In the genomic region with DNA sequence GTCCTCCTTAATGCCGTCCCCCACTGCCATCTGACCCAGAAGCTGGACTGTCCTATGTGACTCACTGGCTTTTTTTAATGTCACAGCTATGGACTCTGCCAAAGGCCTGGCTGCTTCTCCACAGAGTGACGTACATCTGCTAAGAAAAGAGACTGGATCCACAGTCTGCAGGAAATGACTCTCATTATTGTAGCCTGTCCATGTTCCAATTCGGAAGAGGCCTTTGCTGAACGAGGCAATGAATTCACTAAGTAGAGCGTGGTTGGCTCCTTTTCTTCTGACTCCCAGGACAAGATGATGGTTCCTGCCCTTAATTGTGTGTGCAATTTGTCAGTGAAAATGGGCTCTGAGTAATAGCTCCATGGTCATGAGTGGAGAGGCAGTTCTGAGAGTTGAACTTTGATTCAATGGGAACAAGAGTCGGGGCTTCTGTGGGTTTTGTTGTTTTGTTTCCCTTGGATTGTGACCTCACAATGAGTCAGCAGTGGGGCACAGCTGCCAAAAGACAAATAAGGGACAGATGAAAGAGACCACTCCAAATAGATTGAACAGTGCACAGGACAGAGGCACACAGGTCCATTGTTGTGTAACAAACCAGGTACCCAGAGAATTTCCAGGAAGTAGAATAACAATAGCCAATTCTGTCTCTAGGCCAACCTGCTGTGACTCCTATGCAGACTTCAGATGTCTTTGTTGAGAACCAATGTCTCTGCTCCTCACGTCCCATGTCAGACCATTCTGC, we compare ENCODE assay signal across 11 mouse cellular contexts.
DNase-seq lines count a peak whose midpoint lies in the region; ATAC-seq lines count a peak whose summit lies in the region.
"Had no signal": no experiment of that assay in that cellular context is flagged by ENCODE, and none has a peak within 500 bp of the region (broad histone marks: within the 10 kb centered on the region; RNA-seq: fewer than 3 reads in every experiment).

No protein-coding gene starts in this region.

- H3K9me3 ChIP-seq in kidney, embryonic 14.5 days (ENCODE audit: control insufficient read depth, low read length), result no peaks in the 10 kb centered on the region
- no peaks in the 10 kb centered on the region for H3K9me3 ChIP-seq in heart, embryonic 10.5 days
- no peaks in the 10 kb centered on the region for H3K9me3 ChIP-seq in forebrain, embryonic 15.5 days
- no peaks in the 10 kb centered on the region for H3K9me3 ChIP-seq in hindbrain, embryonic 14.5 days (ENCODE audit: control insufficient read depth, low read length)
- H3K9me3 ChIP-seq: embryonic facial prominence, embryonic 12.5 days had no signal

- H3K9ac ChIP-seq in kidney, embryonic 14.5 days (ENCODE audit: low read depth, low read length), result no peak overlapping the region
- H3K9ac ChIP-seq in forebrain, embryonic 15.5 days (replicated peaks), result no peak overlapping the region
- no peak overlapping the region for H3K9ac ChIP-seq in hindbrain, embryonic 14.5 days
- H3K9ac ChIP-seq: embryonic facial prominence, embryonic 12.5 days had no signal

- H3K27me3 ChIP-seq in kidney, embryonic 14.5 days (ENCODE audit: control insufficient read depth, insufficient read depth, low read length), result no peaks in the 10 kb centered on the region
- no peaks in the 10 kb centered on the region for H3K27me3 ChIP-seq in heart, embryonic 10.5 days (ENCODE audit: insufficient read depth, poor library complexity, severe bottlenecking)
- H3K27me3 ChIP-seq in forebrain, embryonic 15.5 days, result no peaks in the 10 kb centered on the region
- no peaks in the 10 kb centered on the region for H3K27me3 ChIP-seq in hindbrain, embryonic 14.5 days (ENCODE audit: control insufficient read depth, insufficient read depth, low read length)
- H3K27me3 ChIP-seq: embryonic facial prominence, embryonic 12.5 days had no signal

- H3K4me3 ChIP-seq in kidney, embryonic 14.5 days (ENCODE audit: low read length), result no peak overlapping the region
- no peak overlapping the region for H3K4me3 ChIP-seq in brown adipose tissue, adult 24 weeks (ENCODE audit: insufficient read depth, low read depth, low read length)
- H3K4me3 ChIP-seq in heart, embryonic 10.5 days, result no peak overlapping the region
- no peak overlapping the region for H3K4me3 ChIP-seq in forebrain, embryonic 15.5 days
- no peak overlapping the region for H3K4me3 ChIP-seq in hindbrain, embryonic 14.5 days (replicated peaks; ENCODE audit: low read length)
- H3K4me3 ChIP-seq: embryonic facial prominence, embryonic 12.5 days had no signal

- H3K27ac ChIP-seq in kidney, embryonic 14.5 days (ENCODE audit: low read depth, low read length), result no peak overlapping the region
- peak overlapping the region; percentile 99 for H3K27ac ChIP-seq in brown adipose tissue, adult 24 weeks (replicated peaks; ENCODE audit: low read depth, low read length)
- H3K27ac ChIP-seq in heart, embryonic 10.5 days, result no peak overlapping the region
- no peak overlapping the region for H3K27ac ChIP-seq in forebrain, embryonic 15.5 days (replicated peaks)
- H3K27ac ChIP-seq in hindbrain, embryonic 14.5 days, result no peak overlapping the region
- H3K27ac ChIP-seq: embryonic facial prominence, embryonic 12.5 days had no signal

- H3K4me2 ChIP-seq in kidney, embryonic 14.5 days (replicated peaks; ENCODE audit: low read depth, low read length), result no peak overlapping the region
- no peak overlapping the region for H3K4me2 ChIP-seq in forebrain, embryonic 15.5 days (replicated peaks)
- no peak overlapping the region for H3K4me2 ChIP-seq in hindbrain, embryonic 14.5 days (replicated peaks)
- H3K4me2 ChIP-seq: embryonic facial prominence, embryonic 12.5 days had no signal

- ATAC-seq in kidney, embryonic 14.5 days (ENCODE audit: low FRiP score, low TSS enrichment), result no peak; the same call in 1 of the 2 replicates
- ATAC-seq in forebrain, embryonic 15.5 days (replicated peaks), result no peak
- ATAC-seq in hindbrain, embryonic 14.5 days (ENCODE audit: low FRiP score), result no peak

- 0 out of 2 replicates have a peak, but pooled peaks cover 2% of the 10 kb centered on the region for H3K4me1 ChIP-seq in kidney, embryonic 14.5 days (ENCODE audit: control insufficient read depth, insufficient read depth, low read length)
- H3K4me1 ChIP-seq in brown adipose tissue, adult 24 weeks (ENCODE audit: control insufficient read depth, insufficient read depth, insufficient read length, low read length), result peaks cover 11% of the 10 kb centered on the region; the same call in 1 of the 2 replicates
- no peaks in the 10 kb centered on the region for H3K4me1 ChIP-seq in heart, embryonic 10.5 days
- H3K4me1 ChIP-seq in forebrain, embryonic 15.5 days, result no peaks in the 10 kb centered on the region
- H3K4me1 ChIP-seq in hindbrain, embryonic 14.5 days (replicated peaks; ENCODE audit: control insufficient read depth, insufficient read depth, low read length), result 0 out of 2 replicates have a peak, but pooled peaks cover 3% of the 10 kb centered on the region
- H3K4me1 ChIP-seq: embryonic facial prominence, embryonic 12.5 days had no signal

- H3K36me3 ChIP-seq in kidney, embryonic 14.5 days (ENCODE audit: control insufficient read depth, insufficient read depth, low read length), result no peaks in the 10 kb centered on the region
- H3K36me3 ChIP-seq in heart, embryonic 10.5 days, result no peaks in the 10 kb centered on the region
- no peaks in the 10 kb centered on the region for H3K36me3 ChIP-seq in forebrain, embryonic 15.5 days
- no peaks in the 10 kb centered on the region for H3K36me3 ChIP-seq in hindbrain, embryonic 14.5 days (replicated peaks; ENCODE audit: control insufficient read depth, insufficient read depth)
- H3K36me3 ChIP-seq: embryonic facial prominence, embryonic 12.5 days; G1E had no signal

- WGBS in kidney, embryonic 14.5 days, result 80% methylated on average over 7 of the region's 7 CpGs
- WGBS in heart, embryonic 10.5 days, result 76% methylated on average over 7 of the region's 7 CpGs
- 61% methylated on average over 7 of the region's 7 CpGs for WGBS in forebrain, embryonic 15.5 days
- WGBS in hindbrain, embryonic 14.5 days, result 53% methylated on average over 7 of the region's 7 CpGs

- DNase-seq in kidney, adult 11 months, result peak; percentile 7
- peak; percentile 68 for DNase-seq in heart, embryonic 10.5 days (ENCODE audit: low spot score)
- peak; percentile 34 for DNase-seq in lung, postnatal 14 days
- no peak for DNase-seq in embryo, embryonic 10.5 days (ENCODE audit: low spot score)
- no peak for DNase-seq in hindbrain, embryonic 14.5 days (ENCODE audit: low spot score)
- DNase-seq: thymus, adult 2 months had no signal

Comparison
In these comparisons a context has a peak if more than half of its experiments do, and no peak if none do; other contexts are left out.
1. DNase-seq: peak in kidney, adult 11 months (single experiment), heart, embryonic 10.5 days (single experiment) and lung, postnatal 14 days (single experiment); none in embryo, embryonic 10.5 days (single experiment) and hindbrain, embryonic 14.5 days (single experiment).